Mouse (Mus musculus) lung, postnatal 25 days (tissue): ENCODE measurements around the gene Mtfr1l.

ENCODE experiments used
- DNase-seq: peaks from one replicate; pipeline ENCODE4 v3.0.0; 2022; ENCODE audit warnings: low spot score

Gene Mtfr1l

DNA sequence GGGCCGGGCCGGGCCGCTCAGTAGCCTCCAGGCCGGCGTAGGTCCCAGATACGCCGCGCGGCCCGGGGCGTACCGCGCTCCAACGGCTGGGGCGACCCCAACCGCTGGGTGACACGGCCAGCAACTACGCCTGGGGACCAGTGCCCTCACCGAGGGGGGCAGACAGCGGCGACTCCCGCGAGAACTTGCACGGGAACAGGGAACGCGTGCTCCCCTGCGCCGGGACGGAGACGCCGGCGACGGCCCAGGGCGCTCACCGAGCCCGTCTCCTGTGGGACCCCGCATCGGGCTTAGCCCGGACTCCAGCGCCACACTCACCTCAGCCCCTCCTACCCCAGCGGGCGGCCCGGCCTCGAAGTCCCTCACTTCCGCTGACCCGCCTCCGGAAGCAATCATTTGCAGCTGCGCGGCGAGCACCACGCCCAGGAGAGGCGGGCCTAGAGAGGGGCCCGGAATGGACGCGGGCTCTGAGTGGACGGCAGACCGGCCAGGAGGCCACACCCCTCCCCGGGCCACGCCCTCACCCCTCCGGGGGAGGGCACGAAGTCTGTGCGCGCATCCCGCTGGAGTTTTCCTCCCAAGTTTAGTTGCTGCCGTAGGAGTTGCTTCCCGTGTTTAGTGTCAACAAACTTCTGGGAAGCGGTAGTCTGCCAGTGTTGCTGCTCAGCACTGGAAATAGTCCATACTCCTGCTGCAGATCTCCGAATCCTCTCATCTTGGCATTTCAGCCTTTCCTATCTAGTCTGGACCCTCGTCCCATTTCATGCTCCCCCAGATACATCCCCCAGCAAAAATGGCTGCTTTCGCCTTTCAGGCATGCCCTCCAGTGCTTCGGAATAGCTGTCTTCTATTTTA is at the start of gene Mtfr1l:
Gene Mtfr1l, minus strand, starts transcription at position 456 of the 855 bp plus-strand sequence.
- peak; percentile 99 for DNase-seq

- peak; percentile 28 for DNase-seq
Observed at GRCm38 (mm10) chr4:134583513-134583912, 48.3 kb upstream of the Mtfr1l start.

GRCm38 (mm10) chr4:134581365-134581764 is 46.2 kb upstream of the Mtfr1l start:
- no peak for DNase-seq

- no peak for DNase-seq
Observed at GRCm38 (mm10) chr4:134580351-134581148, 45.4 kb upstream of the Mtfr1l start.

GRCm38 (mm10) chr4:134579620-134580019 is 44.4 kb upstream of the Mtfr1l start:
- DNase-seq = no peak

- DNase-seq = no peak
Observed at GRCm38 (mm10) chr4:134579212-134579611, 44.0 kb upstream of the Mtfr1l start.

- DNase-seq = no peak
Observed at GRCm38 (mm10) chr4:134578407-134578806, 43.2 kb upstream of the Mtfr1l start.

DNA sequence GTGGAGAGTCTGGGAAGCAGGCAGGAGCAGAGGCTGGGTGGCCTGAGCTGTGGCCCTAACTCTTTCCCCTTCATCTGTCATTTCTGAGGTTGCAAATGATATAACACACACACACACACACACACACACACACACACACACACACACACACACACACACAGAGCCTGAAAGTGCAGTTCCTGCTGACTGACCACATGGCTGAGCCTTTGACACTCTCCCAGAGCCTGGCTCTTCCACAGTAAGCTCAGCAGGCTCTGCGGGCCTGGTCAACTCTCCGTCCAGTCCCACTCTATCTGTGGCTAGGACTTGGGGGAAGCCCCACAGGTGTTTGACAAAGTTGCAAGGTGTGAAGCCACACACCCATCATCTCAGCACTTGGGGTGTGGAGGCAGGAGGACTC is 42.1 kb upstream of the Mtfr1l start:
- no peak for DNase-seq

GRCm38 (mm10) chr4:134575486-134575885 is 40.3 kb upstream of the Mtfr1l start:
- no peak for DNase-seq

GRCm38 (mm10) chr4:134572449-134573300 is 37.5 kb upstream of the Mtfr1l start:
- no peak for DNase-seq

DNA sequence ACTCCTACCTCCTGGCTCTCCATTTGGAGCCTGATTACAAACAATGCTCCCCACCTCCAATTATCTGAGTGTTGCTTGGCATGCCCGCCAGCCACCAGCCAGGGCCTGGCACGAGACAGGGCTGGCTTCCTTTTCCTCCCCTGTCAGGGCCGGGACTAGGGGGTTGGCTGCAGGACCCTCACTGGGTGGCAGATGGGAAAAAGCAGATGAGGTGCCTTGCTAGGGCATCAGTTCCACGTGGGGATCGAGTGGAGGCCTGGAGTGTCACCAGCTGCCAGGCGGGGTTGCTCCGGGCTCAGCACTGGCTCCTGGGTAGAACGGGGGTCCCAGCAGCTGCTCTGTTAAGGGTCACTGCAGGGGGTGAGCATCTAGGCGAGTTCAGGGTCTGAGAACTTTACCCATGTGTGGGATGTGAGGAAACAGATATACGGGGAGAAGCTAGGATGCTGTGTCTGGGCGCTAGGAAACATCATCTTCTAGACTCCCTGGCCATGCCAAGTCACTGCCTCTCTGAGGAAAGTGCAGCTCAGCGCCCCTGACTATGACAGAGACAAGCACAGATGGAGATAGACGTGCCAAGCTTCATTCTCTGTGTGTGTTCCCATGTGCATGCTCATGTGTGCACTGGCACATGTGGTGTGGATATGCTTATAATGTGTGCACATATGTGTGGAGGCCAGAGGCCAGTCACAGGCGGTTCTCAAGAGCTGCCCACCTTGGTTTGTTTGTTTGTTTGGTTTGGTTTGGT is 35.7 kb upstream of the Mtfr1l start:
- DNase-seq = no peak

GRCm38 (mm10) chr4:134569831-134570230 is 34.6 kb upstream of the Mtfr1l start:
- no peak for DNase-seq

- DNase-seq = no peak
Observed at GRCm38 (mm10) chr4:134569205-134569604, 34.0 kb upstream of the Mtfr1l start.

GRCm38 (mm10) chr4:134567377-134568226 is 32.4 kb upstream of the Mtfr1l start:
- no peak for DNase-seq

DNA sequence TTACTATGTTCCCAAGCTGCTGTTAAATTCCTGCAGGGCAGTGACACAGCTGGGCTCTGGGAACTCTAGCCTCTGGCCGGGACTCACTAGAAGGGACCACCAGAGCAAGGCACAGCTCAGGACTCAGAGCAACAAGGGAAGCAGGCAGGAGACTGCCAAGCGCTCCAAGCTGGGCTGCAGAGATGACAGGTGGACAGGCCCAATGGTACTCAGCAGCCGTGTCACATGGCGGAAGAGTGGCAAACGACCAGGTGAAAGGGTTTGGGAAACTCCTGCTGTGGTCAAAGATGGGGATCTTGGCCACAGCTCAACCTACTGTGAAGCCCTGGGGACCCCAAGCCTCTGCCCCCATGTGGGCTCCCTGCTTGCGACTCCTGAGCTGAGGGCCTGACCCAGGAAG is 28.9 kb upstream of the Mtfr1l start:
- DNase-seq = no peak

- DNase-seq = no peak
Observed at GRCm38 (mm10) chr4:134563624-134564023, 28.4 kb upstream of the Mtfr1l start.

GRCm38 (mm10) chr4:134562014-134562413 is 26.8 kb upstream of the Mtfr1l start:
- no peak for DNase-seq

DNA sequence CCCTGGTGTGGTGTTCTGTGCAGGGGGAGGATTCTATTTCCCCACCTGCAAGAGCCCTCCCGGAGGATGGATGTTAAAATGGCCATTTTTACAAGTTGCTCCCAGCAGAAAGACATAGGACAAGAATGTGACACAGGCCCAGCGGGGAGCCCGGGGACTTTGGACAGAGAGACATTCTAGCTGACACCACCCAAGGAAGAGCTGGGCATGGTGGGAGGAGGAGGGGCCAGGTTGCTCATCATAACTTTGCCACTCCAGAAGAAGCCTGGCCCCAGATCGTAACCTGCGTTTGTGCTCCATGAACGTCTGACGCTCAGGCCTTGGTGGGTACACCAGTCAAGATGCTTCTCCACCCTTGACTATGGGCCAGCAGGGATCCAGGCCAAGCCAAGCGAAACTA is 25.5 kb upstream of the Mtfr1l start:
- no peak for DNase-seq

DNA sequence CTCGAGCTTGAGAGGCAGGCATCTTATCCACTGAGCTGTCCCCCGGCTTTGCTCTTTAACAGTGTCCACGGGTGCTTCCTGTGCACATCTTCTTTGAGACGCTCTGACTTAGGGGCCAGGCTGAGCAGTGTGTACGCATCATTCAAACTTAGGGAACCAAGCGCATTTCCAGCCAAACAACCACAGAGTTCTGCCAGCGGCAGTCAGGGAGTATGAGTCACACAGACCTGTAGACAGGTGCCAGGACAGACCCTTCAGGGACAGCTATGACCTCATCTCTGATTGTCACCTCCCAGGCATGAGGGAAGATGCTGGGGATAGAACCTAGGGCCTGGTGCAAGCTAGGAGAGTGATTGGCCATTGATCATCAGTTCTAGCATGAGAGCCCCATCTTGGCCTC is 24.0 kb upstream of the Mtfr1l start:
- DNase-seq = no peak

- no peak for DNase-seq
Observed at GRCm38 (mm10) chr4:134558570-134559113, 23.5 kb upstream of the Mtfr1l start.
